Mouse (Mus musculus): ENCODE data around the gene Ackr4. TPM values are rescaled to one million over a fixed set of nuclear protein-coding genes. Genes with fewer than 3 reads are reported as not detected.

Gene Ackr4
- total RNA-seq, 1 experiment from 2014 or later, result 0.33 TPM

DNA sequence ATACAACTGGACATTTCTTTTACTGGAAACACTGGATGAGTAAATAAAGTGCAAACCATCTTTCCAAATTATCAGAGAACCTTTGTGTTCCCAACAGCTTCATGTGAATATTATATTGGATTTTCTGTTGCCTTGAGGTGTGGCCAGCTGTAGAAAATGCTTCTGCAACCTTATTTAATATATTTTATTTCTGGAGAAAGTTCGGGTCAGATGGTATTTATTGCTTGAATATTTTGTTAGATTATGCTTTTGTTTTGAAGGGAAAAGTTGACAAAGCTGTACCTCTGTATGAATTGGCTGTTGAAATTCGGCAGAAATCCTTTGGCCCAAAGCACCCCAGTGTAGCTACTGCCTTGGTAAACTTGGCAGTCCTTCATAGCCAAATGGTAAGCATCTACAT lies 86.4 kb downstream of the Ackr4 start, which contains the start of gene Gm28305:
TSS of gene Gm28305 (plus strand) at position 301 of the 400 bp plus-strand sequence.
- no peak for DNase-seq

DNA sequence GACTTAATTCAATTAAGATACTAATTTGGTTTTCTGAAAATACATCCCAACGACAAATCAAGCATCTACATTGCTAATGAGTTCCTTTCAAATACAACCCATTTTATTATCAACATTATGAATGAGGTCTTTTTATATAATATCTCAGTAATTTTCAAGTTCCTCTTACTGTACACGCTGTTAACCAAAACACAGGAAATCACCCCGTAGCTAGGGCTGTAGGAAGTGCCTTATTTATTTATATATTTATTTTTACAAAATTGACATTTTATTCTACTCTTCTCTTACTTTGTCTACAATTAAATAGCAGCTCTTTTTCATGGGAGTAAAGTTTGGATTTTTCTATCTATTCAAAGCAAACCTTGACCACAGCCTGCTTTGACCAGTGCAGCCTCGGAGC lies 87.0 kb downstream of the Ackr4 start:
- no peak for DNase-seq

- no peak for DNase-seq
Observed at GRCm38 (mm10) chr9:104039031-104039695, 87.6 kb downstream of the Ackr4 start.

- no peak for DNase-seq
Observed at GRCm38 (mm10) chr9:104038266-104038665, 88.5 kb downstream of the Ackr4 start.

DNA sequence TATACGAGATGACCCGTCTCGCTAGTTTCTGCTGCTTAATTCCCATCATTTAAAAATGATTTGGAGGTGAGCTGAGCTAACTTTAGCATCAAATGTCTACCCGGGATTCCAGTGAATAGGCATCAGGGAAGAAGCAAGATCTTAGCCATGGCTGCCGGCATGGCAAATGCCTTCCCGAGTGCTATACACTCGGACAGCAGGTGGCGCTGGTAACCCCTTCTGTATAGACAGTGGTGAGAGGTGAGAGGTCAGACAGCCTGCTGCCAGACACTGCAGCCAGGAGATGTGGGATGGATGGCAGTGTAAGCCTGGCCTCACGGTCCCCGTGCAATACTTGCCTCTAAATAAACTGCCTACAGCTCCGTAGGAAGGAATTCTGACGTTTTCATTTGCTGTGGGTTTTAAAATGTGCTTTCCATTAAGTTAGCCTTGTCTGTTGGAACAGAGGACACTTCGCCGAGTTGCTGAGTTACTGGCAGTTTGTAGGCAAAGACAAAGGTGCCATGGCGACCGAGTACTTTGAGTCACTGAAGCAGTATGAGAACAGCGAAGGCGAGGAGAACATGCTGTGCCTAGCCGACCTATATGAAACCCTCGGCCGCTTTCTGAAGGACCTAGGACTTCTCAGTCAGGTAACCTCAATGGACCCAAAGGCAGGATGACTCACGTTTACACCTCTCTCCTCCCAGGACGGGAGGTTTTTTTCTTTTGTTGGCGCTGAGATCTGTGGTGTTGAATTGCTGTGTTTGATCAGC lies 91.3 kb downstream of the Ackr4 start:
- DNase-seq, result peak; percentile 89

- DNase-seq, result no peak
Observed at GRCm38 (mm10) chr9:104034718-104035117, 92.0 kb downstream of the Ackr4 start.

DNA sequence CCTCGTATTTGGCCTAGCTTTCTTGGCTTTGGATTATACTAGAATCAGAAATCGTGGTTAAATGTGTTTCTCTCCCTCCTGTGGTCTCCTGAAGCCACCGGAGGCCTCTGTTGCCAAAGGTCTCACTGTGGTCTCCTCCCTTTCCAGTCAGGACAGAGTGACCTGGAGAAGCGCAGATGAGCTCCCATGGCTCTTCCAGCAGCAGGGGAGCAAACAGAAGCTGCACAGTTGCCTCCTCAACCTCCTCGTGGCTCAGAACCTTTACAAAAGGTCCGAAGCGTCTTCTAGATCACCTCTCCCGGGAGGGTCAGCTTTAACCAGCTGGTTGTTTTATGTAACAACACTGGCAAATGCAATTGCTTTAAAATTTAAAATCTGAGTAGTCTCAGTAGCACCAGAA lies 92.5 kb downstream of the Ackr4 start:
- DNase-seq, result no peak

Other genes with a start within 250 kb of the Ackr4 start
- 3.0 and 4.7 TPM in 2 replicates for gene Nphp3, start 124.4 kb downstream of the Ackr4 start, total RNA-seq (2021)
- gene Gm28305, start 86.3 kb downstream of the Ackr4 start, total RNA-seq (2021), result not detected in 2 replicates
- gene Uba5, start 63.8 kb downstream of the Ackr4 start, total RNA-seq (2021), result 32.9 and 36.5 TPM in 2 replicates
- gene Acad11, start 63.6 kb downstream of the Ackr4 start, total RNA-seq (2021), result 102 and 121 TPM in 2 replicates
- gene Dnajc13, start 136.0 kb upstream of the Ackr4 start, total RNA-seq (2021), result 39.8 and 43.7 TPM in 2 replicates
- 1.6 and 2.7 TPM in 2 replicates for gene Acpp, start 210.8 kb upstream of the Ackr4 start, total RNA-seq (2021)